ENCODE assay signal across 30 mouse cellular contexts in the genomic region with DNA sequence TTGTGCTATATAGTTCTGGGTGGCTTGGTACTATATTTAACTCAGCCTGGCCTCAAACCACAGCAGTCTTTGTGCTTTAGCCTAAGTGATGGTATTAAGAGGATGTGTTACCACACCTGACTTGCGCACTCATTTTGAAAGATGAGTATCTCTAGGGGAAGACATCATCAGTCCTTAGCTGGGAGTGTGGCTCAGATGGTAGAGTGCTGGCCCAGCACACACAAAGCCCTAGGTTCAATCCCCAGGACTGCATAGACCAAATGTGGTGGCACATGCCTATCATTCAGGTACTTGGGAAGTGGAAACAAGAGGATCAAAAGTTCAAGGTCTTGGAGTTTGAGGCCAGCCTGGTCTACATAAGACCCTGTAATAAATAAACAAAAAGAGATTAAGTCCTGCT. TPM values are rescaled to one million over a fixed set of nuclear protein-coding genes. Genes with fewer than 3 reads are reported as not detected.
DNase-seq lines count a peak whose midpoint lies in the region; ATAC-seq lines count a peak whose summit lies in the region.
"Had no signal": no experiment of that assay in that cellular context is flagged by ENCODE, and none has a peak within 500 bp of the region (broad histone marks: within the 10 kb centered on the region; RNA-seq: fewer than 3 reads in every experiment).

No protein-coding gene starts in this region.

- peaks cover 64% of the 10 kb centered on the region for H3K4me1 ChIP-seq in heart, embryonic 15.5 days (replicated peaks)
- H3K4me1 ChIP-seq: embryonic facial prominence, embryonic 12.5 days; hindbrain, embryonic 10.5 days; hindbrain, embryonic 15.5 days; limb, embryonic 10.5 days had no signal

- WGBS in heart, embryonic 15.5 days = 79% methylated on average over 1 of the region's 1 CpGs

- peak overlapping the region; percentile 13; the same call in 1 of the 2 replicates for H3K27ac ChIP-seq in heart, embryonic 15.5 days
- H3K27ac ChIP-seq: embryonic facial prominence, embryonic 12.5 days; heart, embryonic 10.5 days; hindbrain, embryonic 10.5 days; hindbrain, embryonic 15.5 days; kidney, postnatal 0 days; limb, embryonic 10.5 days; limb, embryonic 15.5 days; liver, embryonic 13.5 days; macrophage; stomach, postnatal 0 days had no signal

- no peak overlapping the region for H3K4me2 ChIP-seq in heart, embryonic 15.5 days
- H3K4me2 ChIP-seq: embryonic facial prominence, embryonic 12.5 days; hindbrain, embryonic 15.5 days; limb, embryonic 15.5 days; liver, embryonic 13.5 days had no signal

- DNase-seq in heart, adult 9 months (ENCODE audit: low spot score in 2 of 2) = no peak
- peak; percentile 43 for DNase-seq in CD4-positive helper T cell, adult 2 months (ENCODE audit: low read depth, low spot score)
- peak; percentile 30 for DNase-seq in splenic B cell, adult 2 months (ENCODE audit: low read depth, low spot score)
- no peak for DNase-seq in spleen, postnatal 4 days (ENCODE audit: low spot score in 2 of 2)
- DNase-seq in cerebellum, postnatal 4 days (ENCODE audit: low spot score in 2 of 2) = no peak
- DNase-seq: adrenal gland, adult 2 months; B cell, adult 2 months; cerebellum, adult 2 months; cerebellum, postnatal 14 days; heart, postnatal 10 days; kidney, adult 8-10 months; liver, embryonic 13.5 days; lung, adult 2 months; lung, postnatal 10 days; midbrain, embryonic 14.5 days; right cerebral cortex, postnatal 25 days; thymus, adult 18-20 months; thymus, postnatal 36 days had no signal

- no peaks in the 10 kb centered on the region for H3K36me3 ChIP-seq in heart, embryonic 15.5 days
- no peaks in the 10 kb centered on the region for H3K36me3 ChIP-seq in splenic B cell, adult 2 months (ENCODE audit: control insufficient read depth, insufficient read depth, low read length, poor library complexity, severe bottlenecking)
- H3K36me3 ChIP-seq: embryonic facial prominence, embryonic 12.5 days; hindbrain, embryonic 10.5 days; hindbrain, embryonic 15.5 days; limb, embryonic 10.5 days; limb, embryonic 15.5 days; liver, embryonic 13.5 days had no signal

- H3K9ac ChIP-seq in heart, embryonic 15.5 days = no peak overlapping the region
- H3K9ac ChIP-seq: embryonic facial prominence, embryonic 12.5 days; hindbrain, embryonic 15.5 days; limb, embryonic 15.5 days; liver, embryonic 13.5 days had no signal

- no peaks in the 10 kb centered on the region for H3K27me3 ChIP-seq in heart, embryonic 15.5 days
- no peaks in the 10 kb centered on the region for H3K27me3 ChIP-seq in splenic B cell, adult 2 months (ENCODE audit: control insufficient read depth, insufficient read depth, low read length, poor library complexity, severe bottlenecking)
- H3K27me3 ChIP-seq: embryonic facial prominence, embryonic 12.5 days; hindbrain, embryonic 15.5 days; limb, embryonic 15.5 days; liver, embryonic 13.5 days had no signal

- H3K9me3 ChIP-seq in heart, embryonic 15.5 days (replicated peaks) = no peaks in the 10 kb centered on the region
- H3K9me3 ChIP-seq: embryonic facial prominence, embryonic 12.5 days; heart, embryonic 10.5 days; hindbrain, embryonic 10.5 days; hindbrain, embryonic 15.5 days; limb, embryonic 10.5 days; limb, embryonic 15.5 days; liver, embryonic 13.5 days had no signal

- H3K4me3 ChIP-seq in heart, embryonic 15.5 days = no peak overlapping the region
- H3K4me3 ChIP-seq: embryonic facial prominence, embryonic 12.5 days; heart, embryonic 10.5 days; hindbrain, embryonic 10.5 days; hindbrain, embryonic 15.5 days; limb, embryonic 10.5 days; limb, embryonic 15.5 days; liver, embryonic 13.5 days had no signal

- no peak for ATAC-seq in heart, embryonic 15.5 days (replicated peaks; ENCODE audit: insufficient number of reproducible peaks, insufficient read depth, low FRiP score, low read depth)
- ATAC-seq in common myeloid progenitor, adult 5-6 weeks (replicated peaks; ENCODE audit: low read depth, poor library complexity, severe bottlenecking) = 0 out of 2 replicates have a peak, but pooled peaks have one; percentile 29
- ATAC-seq: forebrain, embryonic 14.5 days had no signal

RNA-seq across cellular contexts. Expression of a gene that starts 38.1 kb away (rescaled TPM):
- 227 and 253 TPM in 2 replicates for polyA plus RNA-seq in heart, embryonic 15.5 days (2015; fragmentation: Nextera tagmentation; extraction: Ambion mirVana)
- total RNA-seq in common myeloid progenitor, adult 5-6 weeks (2017) = 14.1 and 23.1 TPM in 2 replicates

RNA-seq across cellular contexts. Expression of a gene that starts 56.2 kb away (rescaled TPM):
- polyA plus RNA-seq in heart, embryonic 15.5 days (2015; fragmentation: Nextera tagmentation; extraction: Ambion mirVana) = 5.6 and 7.1 TPM in 2 replicates
- 53.1 and 60.7 TPM in 2 replicates for total RNA-seq in common myeloid progenitor, adult 5-6 weeks (2017)

Comparison
In these comparisons a context has a peak if more than half of its experiments do, and no peak if none do; other contexts are left out.
1. DNase-seq: peak in CD4-positive helper T cell, adult 2 months (single experiment) and splenic B cell, adult 2 months (single experiment); none in heart, adult 9 months (0 of 2), spleen, postnatal 4 days (0 of 2) and cerebellum, postnatal 4 days (0 of 2).